Mouse (Mus musculus): Measurements from ENCODE around the gene Vmn2r110.

Gene Vmn2r110

DNA sequence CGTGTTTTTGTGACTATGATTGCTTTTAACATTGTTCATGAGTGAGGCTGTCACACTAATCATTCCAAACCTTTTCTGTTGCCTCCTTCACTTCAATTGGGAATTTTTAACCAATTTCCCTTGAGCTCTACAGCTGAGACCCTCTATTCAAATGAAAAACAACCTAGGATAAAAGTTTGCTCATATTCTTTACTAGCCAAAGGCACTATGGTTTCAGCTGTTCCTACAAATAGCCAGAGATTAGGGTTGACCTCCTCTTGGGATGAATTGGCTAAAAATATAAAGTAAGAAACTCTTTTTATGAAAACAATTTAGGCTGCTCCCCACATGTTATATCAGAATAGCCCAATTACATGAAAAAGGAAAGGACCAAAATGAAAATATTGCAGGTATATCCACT lies at the start of gene Vmn2r110:
Vmn2r110 (minus strand) TSS at position 101 of the 400 bp plus-strand sequence.
- no peak for DNase-seq (ENCODE audit: low spot score in 2 of 2)

DNA sequence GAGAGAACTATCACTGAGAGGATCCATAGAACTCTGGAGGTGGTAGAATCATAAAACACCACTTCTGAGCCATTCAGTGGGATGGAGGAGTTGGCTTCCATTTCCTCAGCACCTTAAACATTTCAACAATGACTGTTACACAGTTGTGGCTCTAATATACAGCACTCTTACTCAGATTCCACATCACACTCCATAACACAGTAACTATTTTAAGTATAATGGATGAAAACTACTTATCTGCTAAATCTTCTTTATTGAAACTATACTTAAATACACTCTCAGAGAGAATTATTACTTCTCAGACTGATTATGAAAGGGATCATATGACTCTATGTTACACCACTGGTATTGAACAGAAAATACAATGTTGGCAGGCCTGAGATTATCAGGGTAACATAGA lies 28.6 kb upstream of the Vmn2r110 start, which contains the start of gene Fpr-rs3:
Fpr-rs3 (minus strand) TSS at position 101 of the 400 bp plus-strand sequence.
- no peak for DNase-seq (ENCODE audit: low spot score in 2 of 2)

DNA sequence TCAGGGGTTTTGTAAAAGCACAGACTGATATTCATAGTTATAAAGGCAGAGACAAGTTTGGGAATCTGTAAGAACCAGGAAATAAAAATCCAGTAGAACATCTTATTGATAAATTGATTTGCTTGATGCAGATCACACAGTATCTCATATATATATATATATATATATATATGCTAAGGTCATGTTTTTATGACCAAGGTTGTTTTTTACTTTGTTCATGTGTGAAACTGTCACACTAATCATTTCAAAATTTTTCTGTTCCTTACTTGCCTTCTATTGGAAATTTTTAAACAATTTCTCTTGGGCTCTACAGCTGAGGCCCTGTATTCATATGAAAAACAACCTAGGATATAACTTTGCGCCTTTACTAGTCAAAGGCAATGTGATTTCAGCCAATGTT lies 31.6 kb downstream of the Vmn2r110 start, which contains the start of gene Vmn2r109:
Vmn2r109 (minus strand) TSS at position 101 of the 400 bp plus-strand sequence.
- no peak for DNase-seq (ENCODE audit: low spot score in 2 of 2)
